Mouse (Mus musculus) ES-Bruce4 (cell line): ENCODE data around the gene Mrpl51. TPM values are rescaled to one million over a fixed set of nuclear protein-coding genes. Genes with fewer than 3 reads are reported as not detected.

Source experiments
- H3K27ac ChIP-seq: 2 replicates; pipeline ENCODE4 v1.5.1; 2012; ENCODE audit warnings: low read length, inconsistent platforms; ENCODE audit not compliant: insufficient read depth
- H3K27me3 ChIP-seq: 2 replicates; pipeline ENCODE4 v1.6.1; 2012; ENCODE audit warnings: mild to moderate bottlenecking, low read length, inconsistent platforms; ENCODE audit not compliant: control insufficient read depth, poor library complexity, insufficient read depth, severe bottlenecking
- H3K36me3 ChIP-seq: 2 replicates; pipeline ENCODE4 v1.6.1; 2012; ENCODE audit warnings: inconsistent platforms, mild to moderate bottlenecking, low read length, moderate library complexity; ENCODE audit not compliant: control insufficient read depth, poor library complexity, insufficient read depth, severe bottlenecking
- H3K4me1 ChIP-seq: one replicate; pipeline ENCODE4 v1.8.1; 2011; ENCODE audit warnings: low read length; ENCODE audit not compliant: control insufficient read depth, insufficient read depth
- H3K4me3 ChIP-seq: 2 replicates; pipeline ENCODE4 v1.5.1; 2011; ENCODE audit warnings: low read depth, mild to moderate bottlenecking, low read length
- H3K9ac ChIP-seq: 2 replicates; pipeline ENCODE4 v1.6.1; 2012; ENCODE audit warnings: low read depth, mild to moderate bottlenecking, inconsistent platforms; ENCODE audit not compliant: poor library complexity, severe bottlenecking
- H3K9me3 ChIP-seq: replicated peaks from 2 replicates; pipeline ENCODE4 v1.6.1; 2012; ENCODE audit warnings: mild to moderate bottlenecking, low read length, inconsistent platforms; ENCODE audit not compliant: control insufficient read depth, poor library complexity, insufficient read depth, severe bottlenecking
- CTCF ChIP-seq: IDR thresholded peaks from one replicate; pipeline ENCODE4 v1.8.1; 2011; ENCODE audit warnings: low read depth, low read length
- EP300 ChIP-seq: IDR thresholded peaks from 2 replicates; pipeline ENCODE4 v1.6.1; 2011; ENCODE audit warnings: low read depth, low read length; ENCODE audit not compliant: insufficient read depth
- POLR2A ChIP-seq: IDR thresholded peaks from one replicate; pipeline ENCODE4 v1.8.1; 2011; ENCODE audit warnings: low read length; ENCODE audit not compliant: insufficient read depth
- polyA plus RNA-seq: library from polyadenylated mRNA; stranded (reverse); fragments of >200 nt; gene quantifications from 2 replicates; pipeline ENCODE4 v1.2.4, GENCODE M21; 2011; ENCODE audit warnings: low read depth; ENCODE audit not compliant: missing spikeins, insufficient read depth, insufficient read length

Gene Mrpl51
- polyA plus RNA-seq, 1 experiment: 113 TPM

GRCm38 (mm10) chr6:125152212-125153017 is 39.2 kb upstream of the Mrpl51 start:
- H3K36me3 ChIP-seq: no peaks in the 10 kb centered on the region; the same call in 1 of the 2 replicates

GRCm38 (mm10) chr6:125153018-125153389 is 38.6 kb upstream of the Mrpl51 start:
- TF ChIP-seq POLR2A (no peak), EP300 (no peak), CTCF (no peak)
- H3K4me3 ChIP-seq: no peak overlapping the region
- no peak overlapping the region for H3K27ac ChIP-seq
- H3K27me3 ChIP-seq: no peaks in the 10 kb centered on the region
- no peak overlapping the region for H3K9ac ChIP-seq
- H3K4me1 ChIP-seq: peaks cover 7% of the 10 kb centered on the region
- no peaks in the 10 kb centered on the region; the same call in 1 of the 2 replicates for H3K36me3 ChIP-seq
- no peaks in the 10 kb centered on the region for H3K9me3 ChIP-seq

More at GRCm38 (mm10) chr6:125152212-125153017, 39.2 kb upstream of the Mrpl51 start:
- H3K4me1 ChIP-seq: peaks cover 7% of the 10 kb centered on the region
- no peak overlapping the region for H3K9ac ChIP-seq
- no peak overlapping the region for H3K4me3 ChIP-seq
- no peaks in the 10 kb centered on the region for H3K9me3 ChIP-seq
- no peaks in the 10 kb centered on the region for H3K27me3 ChIP-seq
- no peak overlapping the region for H3K27ac ChIP-seq
- no peak for TF ChIP-seq POLR2A
- TF ChIP-seq EP300: 0 out of 2 replicates have a peak, but pooled peaks have one; percentile 40

- no peaks in the 10 kb centered on the region for H3K9me3 ChIP-seq
- peaks cover 7% of the 10 kb centered on the region for H3K4me1 ChIP-seq
- no peak overlapping the region for H3K4me3 ChIP-seq
- TF ChIP-seq CTCF (no peak), POLR2A (no peak)
- no peak overlapping the region for H3K27ac ChIP-seq
- no peaks in the 10 kb centered on the region for H3K27me3 ChIP-seq
- no peak overlapping the region for H3K9ac ChIP-seq
- no peaks in the 10 kb centered on the region; the same call in 1 of the 2 replicates for H3K36me3 ChIP-seq
These were observed 37.9 kb upstream of the Mrpl51 start for GRCm38 (mm10) chr6:125153682-125154081.

GRCm38 (mm10) chr6:125154550-125154949 is 37.1 kb upstream of the Mrpl51 start:
- no peaks in the 10 kb centered on the region for H3K27me3 ChIP-seq
- no peak overlapping the region for H3K4me3 ChIP-seq
- no peaks in the 10 kb centered on the region; the same call in 1 of the 2 replicates for H3K36me3 ChIP-seq
- peak; percentile 36 for TF ChIP-seq CTCF
- no peak for TF ChIP-seq POLR2A
- no peak for TF ChIP-seq EP300
- H3K27ac ChIP-seq: no peak overlapping the region
- H3K4me1 ChIP-seq: peaks cover 6% of the 10 kb centered on the region
- H3K9me3 ChIP-seq: no peaks in the 10 kb centered on the region
- H3K9ac ChIP-seq: no peak overlapping the region

GRCm38 (mm10) chr6:125155262-125155661 is 36.3 kb upstream of the Mrpl51 start:
- TF ChIP-seq POLR2A (no peak), CTCF (no peak), EP300 (no peak)
- Histone ChIP-seq H3K36me3 (no peaks in the 10 kb centered on the region; the same call in 1 of the 2 replicates), H3K27me3 (no peaks in the 10 kb centered on the region), H3K9me3 (no peaks in the 10 kb centered on the region), H3K27ac (no peak overlapping the region), H3K4me3 (no peak overlapping the region), H3K9ac (no peak overlapping the region), H3K4me1 (peaks cover 4% of the 10 kb centered on the region)

GRCm38 (mm10) chr6:125156491-125156890 is 35.1 kb upstream of the Mrpl51 start:
- Histone ChIP-seq H3K9me3 (no peaks in the 10 kb centered on the region), H3K4me1 (peaks cover 4% of the 10 kb centered on the region), H3K36me3 (no peaks in the 10 kb centered on the region; the same call in 1 of the 2 replicates), H3K27me3 (no peaks in the 10 kb centered on the region), H3K9ac (no peak overlapping the region), H3K4me3 (no peak overlapping the region), H3K27ac (no peak overlapping the region)
- TF ChIP-seq EP300 (no peak), CTCF (no peak), POLR2A (no peak)
